Mouse (Mus musculus): Measurements from ENCODE around the gene Shc4.

DNA sequence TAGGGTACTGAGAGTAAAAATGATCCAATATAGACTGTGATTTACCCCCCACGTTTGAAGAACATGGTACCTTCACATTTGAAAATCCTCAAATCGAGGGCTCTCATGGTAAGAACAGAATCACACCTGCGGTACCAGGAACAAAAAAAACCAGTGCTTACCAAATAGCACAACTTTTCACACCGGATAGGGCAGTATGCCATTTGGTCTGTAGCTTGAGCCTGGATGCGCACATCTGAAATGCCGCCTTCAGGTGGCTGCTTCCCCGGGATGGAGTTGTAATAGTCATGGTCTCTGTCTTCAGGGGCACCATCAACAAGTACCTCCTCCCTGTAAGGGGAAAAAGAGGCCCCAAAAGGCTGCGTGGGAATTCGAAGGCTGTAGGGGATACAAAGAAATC is 68.6 kb downstream of the Shc4 start:
- TF ChIP-seq CTCF (IDR thresholded peaks at IDR 0.05; ENCODE audit: borderline replicate concordance, control insufficient read depth, extremely low read depth, insufficient read depth, low read length, poor library complexity) (no peak), POLR2A (IDR thresholded peaks at IDR 0.05; ENCODE audit: control insufficient read depth, extremely low read depth, insufficient read depth, low read length, poor library complexity) (no peak)

Data from thymus, adult 2 months (tissue).